Mouse (Mus musculus): ENCODE measurements at regions not wholly inside any gene's neighbourhood (a gene's known extent, or its start where the extent isn't known, plus 50 kb on each side); places are given as distances from the start of the nearest gene placed in this dataset.

DNA sequence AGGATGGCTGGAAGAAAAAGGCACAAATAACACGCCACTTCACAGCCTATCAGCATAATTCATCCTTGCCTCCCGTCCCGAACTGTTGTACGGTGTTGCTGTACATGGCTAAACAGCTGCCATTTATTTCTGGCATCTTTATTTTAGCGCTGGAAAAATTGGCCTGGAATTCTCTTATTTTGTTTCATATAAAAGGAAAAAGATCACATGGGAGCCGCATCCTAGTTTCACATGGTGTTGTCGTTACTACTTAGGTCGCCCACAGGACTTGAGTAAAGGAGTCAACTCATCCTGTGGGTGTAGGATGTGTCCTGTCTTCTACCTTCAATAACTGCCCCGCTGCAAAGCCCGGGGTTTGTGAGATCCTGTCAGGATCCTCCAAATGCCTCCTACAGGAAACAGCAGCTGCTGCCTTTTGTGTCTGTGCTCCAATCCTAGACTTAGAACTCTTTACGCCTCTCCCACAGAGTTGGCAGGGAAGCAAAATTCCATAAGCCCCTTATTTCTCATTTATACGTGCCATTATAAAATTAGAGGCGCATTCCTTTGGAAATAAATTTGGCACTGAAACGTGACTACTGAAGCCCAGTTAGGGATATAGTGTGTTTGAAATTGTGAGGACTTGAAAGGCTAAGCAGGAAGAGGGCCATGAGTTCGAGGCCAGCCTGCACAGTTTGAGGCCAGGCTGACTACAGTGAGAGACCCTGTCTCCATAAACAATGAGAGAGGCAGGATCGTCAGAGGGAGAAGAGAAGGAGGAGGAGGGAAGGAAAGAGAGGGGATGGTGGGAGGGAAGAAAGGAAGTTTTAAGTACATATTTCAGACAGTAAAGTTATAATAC lies 446.3 kb upstream of the Jarid2 start:
- Histone ChIP-seq H3K4me1 (ENCODE audit: control insufficient read depth, insufficient read depth, low read length) (peaks cover 11% of the 10 kb centered on the region), H3K4me3 (replicated peaks; ENCODE audit: insufficient read depth, low read depth, low read length) (no peak overlapping the region), H3K27ac (ENCODE audit: insufficient read depth, low read length) (no peak overlapping the region), H3K27me3 (ENCODE audit: control insufficient read depth, insufficient read depth, low read length) (no peaks in the 10 kb centered on the region)
- TF ChIP-seq POLR2A (IDR thresholded peaks at IDR 0.05; ENCODE audit: borderline replicate concordance, insufficient read depth, low read length) (no peak), CTCF (IDR thresholded peaks at IDR 0.05; ENCODE audit: borderline replicate concordance, insufficient read depth, low read depth, low read length) (no peak)
- WGBS: 72% methylated on average over 16 of the region's 16 CpGs
- DNase-seq: no peak

- H3K27ac ChIP-seq (ENCODE audit: insufficient read depth, low read length): no peak overlapping the region
- H3K4me1 ChIP-seq (ENCODE audit: control insufficient read depth, insufficient read depth, low read length): peaks cover 5% of the 10 kb centered on the region
- WGBS: 100% methylated on average over 1 of the region's 1 CpGs
- TF ChIP-seq POLR2A (IDR thresholded peaks at IDR 0.05; ENCODE audit: borderline replicate concordance, insufficient read depth, low read length) (no peak), CTCF (IDR thresholded peaks at IDR 0.05; ENCODE audit: borderline replicate concordance, insufficient read depth, low read depth, low read length) (no peak)
- H3K4me3 ChIP-seq (replicated peaks; ENCODE audit: insufficient read depth, low read depth, low read length): no peak overlapping the region
- no peaks in the 10 kb centered on the region for H3K27me3 ChIP-seq (ENCODE audit: control insufficient read depth, insufficient read depth, low read length)
- no peak for DNase-seq
These were observed 443.4 kb upstream of the Jarid2 start for GRCm38 (mm10) chr13:44285881-44286280.

GRCm38 (mm10) chr13:44290199-44290598 lies 439.1 kb upstream of the Jarid2 start:
- DNase-seq: no peak
- Histone ChIP-seq H3K4me1 (ENCODE audit: control insufficient read depth, insufficient read depth, low read length) (peaks cover 13% of the 10 kb centered on the region), H3K27ac (ENCODE audit: insufficient read depth, low read length) (no peak overlapping the region), H3K27me3 (ENCODE audit: control insufficient read depth, insufficient read depth, low read length) (no peaks in the 10 kb centered on the region), H3K4me3 (replicated peaks; ENCODE audit: insufficient read depth, low read depth, low read length) (no peak overlapping the region)
- TF ChIP-seq CTCF (IDR thresholded peaks at IDR 0.05; ENCODE audit: borderline replicate concordance, insufficient read depth, low read depth, low read length) (peak; percentile 44; the same call in 1 of the 2 replicates), POLR2A (IDR thresholded peaks at IDR 0.05; ENCODE audit: borderline replicate concordance, insufficient read depth, low read length) (no peak)
- 97% methylated on average over 2 of the region's 2 CpGs for WGBS

DNA sequence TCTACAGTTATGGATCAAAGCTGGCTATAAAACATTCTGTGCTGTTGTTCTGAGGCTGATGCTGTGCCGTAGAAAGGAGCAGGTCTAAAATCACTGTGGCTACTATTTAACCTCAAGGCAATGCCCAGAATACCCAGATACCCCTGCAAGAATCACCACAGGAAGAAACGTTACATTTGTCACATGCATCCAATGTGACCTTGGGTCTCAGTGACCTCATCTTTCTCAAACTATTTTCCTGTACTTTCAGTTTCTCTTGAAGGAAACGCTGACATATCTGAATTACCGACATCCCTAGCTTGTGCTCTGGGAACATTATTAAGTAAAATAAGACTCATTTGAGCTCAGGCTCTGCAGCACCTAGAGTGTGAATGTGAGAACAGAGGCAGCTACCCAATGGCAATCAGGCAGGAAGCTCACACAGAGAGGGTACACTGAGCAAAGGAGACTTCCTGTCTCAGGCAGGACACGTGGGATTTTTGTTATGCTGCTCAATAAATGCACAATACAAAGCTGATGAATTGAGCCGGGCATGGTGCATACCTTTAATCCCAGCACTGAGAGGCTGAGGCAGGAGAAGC lies 436.7 kb upstream of the Jarid2 start:
- H3K4me3 ChIP-seq (replicated peaks; ENCODE audit: insufficient read depth, low read depth, low read length): no peak overlapping the region
- H3K4me1 ChIP-seq (ENCODE audit: control insufficient read depth, insufficient read depth, low read length): peaks cover 18% of the 10 kb centered on the region
- no peak for DNase-seq
- TF ChIP-seq CTCF (IDR thresholded peaks at IDR 0.05; ENCODE audit: borderline replicate concordance, insufficient read depth, low read depth, low read length) (no peak), POLR2A (IDR thresholded peaks at IDR 0.05; ENCODE audit: borderline replicate concordance, insufficient read depth, low read length) (no peak)
- no peak overlapping the region for H3K27ac ChIP-seq (ENCODE audit: insufficient read depth, low read length)
- WGBS: 83% methylated on average over 6 of the region's 6 CpGs
- H3K27me3 ChIP-seq (ENCODE audit: control insufficient read depth, insufficient read depth, low read length): no peaks in the 10 kb centered on the region

DNA sequence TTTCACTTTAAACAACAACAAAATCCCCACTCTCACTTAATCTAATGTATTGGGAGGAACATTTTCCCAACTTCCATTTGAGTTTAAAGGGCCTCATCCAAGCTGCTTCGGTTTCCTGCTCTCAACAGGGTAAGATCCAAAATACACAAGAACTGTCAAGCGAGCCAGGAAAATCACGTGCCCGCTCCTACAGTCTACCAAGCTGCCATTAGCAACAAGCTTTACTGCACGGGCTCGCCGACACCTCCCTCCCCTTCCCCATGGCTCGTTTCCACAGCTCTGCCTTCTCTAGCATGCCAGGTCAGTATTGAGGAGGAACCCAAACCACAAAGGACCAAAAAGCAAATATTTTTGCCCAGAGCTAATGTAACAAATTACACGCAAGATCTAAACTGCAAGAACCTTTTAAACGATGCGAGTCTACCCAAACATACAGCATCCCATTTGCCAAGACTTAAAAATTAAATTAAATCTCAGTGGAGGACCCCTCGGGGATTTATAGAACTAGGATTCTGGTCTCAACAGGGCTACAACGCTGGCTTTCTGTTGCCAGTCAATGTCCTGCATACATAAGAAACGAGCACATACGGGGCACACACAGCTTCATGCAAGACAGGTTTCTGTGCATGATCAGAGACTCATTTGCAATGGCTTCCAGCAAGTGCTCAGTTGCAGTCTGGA lies 435.4 kb upstream of the Jarid2 start:
- peak; percentile 71 to 84 for DNase-seq
- WGBS: 23% methylated on average over 15 of the region's 15 CpGs

GRCm38 (mm10) chr13:44295621-44296020 lies 433.7 kb upstream of the Jarid2 start:
- DNase-seq: no peak
- H3K4me1 ChIP-seq (ENCODE audit: control insufficient read depth, insufficient read depth, low read length): peaks cover 25% of the 10 kb centered on the region
- WGBS: 84% methylated on average over 10 of the region's 10 CpGs
- TF ChIP-seq CTCF (IDR thresholded peaks at IDR 0.05; ENCODE audit: borderline replicate concordance, insufficient read depth, low read depth, low read length): no peak
- no peak for TF ChIP-seq POLR2A (IDR thresholded peaks at IDR 0.05; ENCODE audit: borderline replicate concordance, insufficient read depth, low read length)
- no peak overlapping the region for H3K27ac ChIP-seq (ENCODE audit: insufficient read depth, low read length)
- H3K27me3 ChIP-seq (ENCODE audit: control insufficient read depth, insufficient read depth, low read length): no peaks in the 10 kb centered on the region
- H3K4me3 ChIP-seq (replicated peaks; ENCODE audit: insufficient read depth, low read depth, low read length): no peak overlapping the region

More for the DNA sequence above, 435.4 kb upstream of the Jarid2 start:
- no peak overlapping the region for H3K4me3 ChIP-seq (replicated peaks; ENCODE audit: insufficient read depth, low read depth, low read length)
- peak overlapping the region; percentile 13; the same call in 1 of the 2 replicates for H3K27ac ChIP-seq (ENCODE audit: insufficient read depth, low read length)
- TF ChIP-seq CTCF (IDR thresholded peaks at IDR 0.05; ENCODE audit: borderline replicate concordance, insufficient read depth, low read depth, low read length) (no peak), POLR2A (IDR thresholded peaks at IDR 0.05; ENCODE audit: borderline replicate concordance, insufficient read depth, low read length) (no peak)
- no peaks in the 10 kb centered on the region for H3K27me3 ChIP-seq (ENCODE audit: control insufficient read depth, insufficient read depth, low read length)
- H3K4me1 ChIP-seq (ENCODE audit: control insufficient read depth, insufficient read depth, low read length): peaks cover 18% of the 10 kb centered on the region

DNA sequence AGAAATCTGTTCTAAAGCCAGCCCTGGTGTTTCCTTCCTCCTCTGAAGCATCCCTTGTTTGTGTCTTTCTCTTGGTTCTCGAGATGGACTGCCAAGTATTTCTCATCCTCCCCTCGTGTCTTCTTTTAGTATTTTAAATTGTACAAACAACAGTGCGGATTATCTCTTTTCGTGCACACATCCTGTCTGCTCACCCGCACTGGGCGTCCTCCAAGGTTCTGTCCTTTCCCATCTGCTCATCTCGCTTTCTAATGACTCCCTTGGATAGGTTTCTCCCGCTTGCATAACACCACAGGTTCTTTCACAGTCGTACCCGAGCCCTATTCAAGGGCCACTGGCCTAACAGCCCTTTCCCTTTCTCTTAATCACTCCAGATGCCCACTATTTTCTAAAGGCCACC lies 428.7 kb upstream of the Jarid2 start:
- H3K4me3 ChIP-seq (replicated peaks; ENCODE audit: insufficient read depth, low read depth, low read length): no peak overlapping the region
- WGBS: 10% methylated on average over 10 of the region's 10 CpGs
- H3K27ac ChIP-seq (ENCODE audit: insufficient read depth, low read length): peak overlapping the region; percentile 85
- TF ChIP-seq CTCF (IDR thresholded peaks at IDR 0.05; ENCODE audit: borderline replicate concordance, insufficient read depth, low read depth, low read length) (no peak), POLR2A (IDR thresholded peaks at IDR 0.05; ENCODE audit: borderline replicate concordance, insufficient read depth, low read length) (no peak)
- no peaks in the 10 kb centered on the region for H3K27me3 ChIP-seq (ENCODE audit: control insufficient read depth, insufficient read depth, low read length)
- peaks cover 26% of the 10 kb centered on the region for H3K4me1 ChIP-seq (ENCODE audit: control insufficient read depth, insufficient read depth, low read length)
- peak; percentile 86 to 96 for DNase-seq

Measured in cerebellum, adult 2 months (tissue).